Mouse (Mus musculus) forebrain, embryonic 13.5 days (tissue): ENCODE data around the gene Muc4. TPM values are rescaled to one million over a fixed set of nuclear protein-coding genes. Genes with fewer than 3 reads are reported as not detected.

ENCODE experiments used
- ATAC-seq: fragments of 200-750 bp; cut with Nextera tagmentation; 2 replicates; pipeline ENCODE4 v1.8.0; 2017
- H3K27ac ChIP-seq: fragments of 300-500 bp; sonication (generic); 2 replicates; pipeline ENCODE4 v1.5.1; 2015; ENCODE audit warnings: inconsistent platforms, mild to moderate bottlenecking, moderate library complexity
- H3K27me3 ChIP-seq: fragments of 300-500 bp; sonication (generic); 2 replicates; pipeline ENCODE4 v1.6.1; 2015; ENCODE audit warnings: mild to moderate bottlenecking, inconsistent platforms
- H3K36me3 ChIP-seq: fragments of 300-500 bp; sonication (generic); 2 replicates; pipeline ENCODE4 v1.6.1; 2015; ENCODE audit warnings: mild to moderate bottlenecking, inconsistent platforms; ENCODE audit not compliant: poor library complexity, severe bottlenecking
- H3K4me1 ChIP-seq: fragments of 300-500 bp; sonication (generic); 2 replicates; pipeline ENCODE4 v1.6.1; 2015; ENCODE audit warnings: inconsistent platforms
- H3K4me2 ChIP-seq: fragments of 300-500 bp; sonication (generic); 2 replicates; pipeline ENCODE4 v1.6.1; 2015; ENCODE audit warnings: inconsistent platforms, mild to moderate bottlenecking, moderate library complexity
- H3K4me3 ChIP-seq: fragments of 300-500 bp; sonication (generic); 2 replicates; pipeline ENCODE4 v1.5.1; 2015; ENCODE audit warnings: mild to moderate bottlenecking, inconsistent platforms
- H3K9ac ChIP-seq: fragments of 300-500 bp; sonication (generic); 2 replicates; pipeline ENCODE4 v1.6.1; 2015; ENCODE audit warnings: mild to moderate bottlenecking, inconsistent platforms
- H3K9me3 ChIP-seq: fragments of 300-500 bp; sonication (generic); replicated peaks from 2 replicates; pipeline ENCODE4 v1.6.1; 2016; ENCODE audit warnings: inconsistent platforms
- WGBS: fragments of 180-500 bp; shearing (Covaris S2); methylation state at CpG from one replicate; pipeline ENCODE4 v1.1.7; 2015; 5-methylcytosine and 5-hydroxymethylcytosine counted together
- polyA plus RNA-seq: library from polyadenylated mRNA; unstranded; fragments of >200 nt; fragmentation: Nextera tagmentation; extraction: Ambion mirVana; gene quantifications from 2 replicates; pipeline ENCODE4 v1.2.1, GENCODE M21; 2015

Muc4 gene
- polyA plus RNA-seq, 1 experiment from 2014 or later, result 0.04 TPM

DNA sequence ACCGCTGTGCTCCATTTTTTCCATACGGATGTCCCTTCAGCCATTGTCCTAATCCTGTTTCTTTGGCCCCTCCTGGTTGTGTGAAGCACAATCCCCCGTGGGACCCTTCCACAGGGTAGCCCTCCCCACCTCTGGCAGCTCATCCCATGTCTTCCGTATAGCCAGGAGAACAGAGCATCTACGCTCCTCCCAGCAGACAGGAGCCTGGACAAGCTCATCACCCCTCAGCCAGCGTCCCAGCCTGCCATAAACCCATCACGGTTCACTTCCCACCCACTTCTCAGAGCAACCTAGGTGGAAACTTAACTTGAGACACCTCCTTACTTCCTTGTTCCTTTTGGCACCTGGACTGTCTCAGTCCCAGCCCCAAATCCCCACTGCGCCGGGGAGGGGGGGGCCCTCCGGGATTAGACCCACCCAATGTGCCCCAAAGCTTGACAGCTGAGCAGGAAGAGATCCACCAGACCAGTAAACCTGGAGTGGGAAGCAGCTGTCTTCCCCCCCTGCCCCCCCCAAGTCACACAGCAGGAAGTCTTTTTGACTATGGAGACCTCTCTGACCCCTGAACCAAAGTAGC is 27.1 kb upstream of the Muc4 start:
- Histone ChIP-seq H3K9ac (no peak overlapping the region), H3K4me3 (no peak overlapping the region), H3K27ac (no peak overlapping the region), H3K4me1 (no peaks in the 10 kb centered on the region), H3K4me2 (no peak overlapping the region), H3K9me3 (no peaks in the 10 kb centered on the region), H3K27me3 (no peaks in the 10 kb centered on the region), H3K36me3 (no peaks in the 10 kb centered on the region)
- 88% methylated on average over 10 of the region's 10 CpGs for WGBS
- ATAC-seq, result no peak

DNA sequence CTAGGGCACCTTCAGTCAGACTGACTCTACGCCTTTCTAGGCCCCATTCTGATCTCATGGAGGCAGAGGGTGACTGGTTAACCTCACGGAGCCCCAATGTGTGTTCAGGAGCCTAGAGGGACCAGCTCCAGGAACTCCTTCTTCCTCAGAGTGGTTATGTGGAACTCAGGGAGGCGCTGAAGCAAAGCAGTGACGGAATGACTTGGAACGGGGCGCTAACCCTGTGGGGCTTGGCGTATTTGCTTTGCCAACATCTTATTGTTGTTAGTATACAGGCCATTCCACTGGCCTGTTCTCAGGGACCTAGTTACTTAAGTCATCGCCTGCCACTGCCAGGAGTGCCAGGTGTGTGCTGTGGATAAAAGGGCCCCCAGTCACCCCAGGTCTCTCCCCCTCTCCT is 26.6 kb upstream of the Muc4 start:
- no peak overlapping the region for H3K9ac ChIP-seq
- no peak overlapping the region for H3K27ac ChIP-seq
- no peaks in the 10 kb centered on the region for H3K27me3 ChIP-seq
- no peaks in the 10 kb centered on the region for H3K9me3 ChIP-seq
- WGBS, result 86% methylated on average over 8 of the region's 8 CpGs
- H3K4me3 ChIP-seq, result no peak overlapping the region
- no peaks in the 10 kb centered on the region for H3K4me1 ChIP-seq
- H3K4me2 ChIP-seq, result no peak overlapping the region
- no peak for ATAC-seq
- no peaks in the 10 kb centered on the region for H3K36me3 ChIP-seq

DNA sequence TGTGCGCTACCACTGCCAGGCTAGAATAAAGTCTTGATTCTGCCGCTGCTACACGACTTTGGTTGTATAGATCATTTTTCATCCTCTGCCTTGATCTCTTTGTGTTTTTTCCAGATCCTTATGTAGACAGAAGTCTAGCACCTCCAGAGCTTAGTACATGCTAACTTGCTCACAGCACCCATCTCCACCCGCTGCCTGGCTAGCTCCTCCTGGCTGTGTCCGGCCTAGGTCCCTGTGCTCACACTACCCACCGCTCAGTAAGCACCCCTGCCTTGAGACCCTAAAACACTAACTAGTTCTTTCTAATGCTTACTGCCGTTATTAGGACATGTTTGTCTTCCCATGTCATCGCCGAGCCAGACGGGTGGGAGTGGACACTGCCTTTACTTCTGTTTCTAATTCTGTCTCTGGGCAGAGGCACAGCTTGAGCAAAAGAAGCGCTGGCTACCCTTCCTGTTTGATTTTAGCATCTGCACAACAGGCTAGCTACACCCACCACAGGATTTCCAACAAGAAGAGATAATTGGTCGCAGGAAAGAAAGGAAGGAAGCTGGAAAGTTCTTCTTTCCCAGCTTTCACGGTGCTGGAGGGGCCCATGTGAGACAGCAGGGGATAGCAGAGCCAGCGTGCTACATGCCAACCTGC is 25.1 kb upstream of the Muc4 start:
- no peak for ATAC-seq
- no peaks in the 10 kb centered on the region for H3K9me3 ChIP-seq
- no peak overlapping the region for H3K9ac ChIP-seq
- no peak overlapping the region for H3K27ac ChIP-seq
- no peaks in the 10 kb centered on the region for H3K27me3 ChIP-seq
- no peaks in the 10 kb centered on the region for H3K36me3 ChIP-seq
- no peak overlapping the region for H3K4me3 ChIP-seq
- no peak overlapping the region for H3K4me2 ChIP-seq
- H3K4me1 ChIP-seq, result no peaks in the 10 kb centered on the region
- 88% methylated on average over 14 of the region's 14 CpGs for WGBS

DNA sequence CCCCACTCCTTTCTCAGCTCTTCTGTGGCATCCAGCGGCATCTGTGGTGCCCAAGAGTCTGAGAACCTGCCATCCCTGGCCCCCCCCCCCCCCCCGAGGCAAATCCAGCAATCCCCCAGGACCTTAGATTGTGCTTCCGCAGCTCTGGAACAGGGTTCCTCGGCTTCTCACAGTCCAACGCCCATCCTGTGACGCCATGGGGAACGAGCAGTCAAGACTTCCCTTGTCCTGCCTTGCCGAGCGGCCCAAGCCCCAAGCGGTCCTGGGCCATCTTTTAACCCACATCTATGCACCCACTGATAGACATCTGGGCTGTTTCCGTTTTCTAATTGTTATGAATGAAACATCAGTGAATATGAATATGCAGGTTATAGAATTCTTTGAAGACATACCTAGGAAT is 23.5 kb upstream of the Muc4 start:
- H3K27me3 ChIP-seq, result no peaks in the 10 kb centered on the region
- H3K9me3 ChIP-seq, result no peaks in the 10 kb centered on the region
- no peak overlapping the region for H3K4me2 ChIP-seq
- no peak overlapping the region for H3K4me3 ChIP-seq
- no peaks in the 10 kb centered on the region for H3K4me1 ChIP-seq
- no peak overlapping the region for H3K27ac ChIP-seq
- no peaks in the 10 kb centered on the region for H3K36me3 ChIP-seq
- WGBS, result 86% methylated on average over 11 of the region's 11 CpGs
- no peak for ATAC-seq
- no peak overlapping the region for H3K9ac ChIP-seq

DNA sequence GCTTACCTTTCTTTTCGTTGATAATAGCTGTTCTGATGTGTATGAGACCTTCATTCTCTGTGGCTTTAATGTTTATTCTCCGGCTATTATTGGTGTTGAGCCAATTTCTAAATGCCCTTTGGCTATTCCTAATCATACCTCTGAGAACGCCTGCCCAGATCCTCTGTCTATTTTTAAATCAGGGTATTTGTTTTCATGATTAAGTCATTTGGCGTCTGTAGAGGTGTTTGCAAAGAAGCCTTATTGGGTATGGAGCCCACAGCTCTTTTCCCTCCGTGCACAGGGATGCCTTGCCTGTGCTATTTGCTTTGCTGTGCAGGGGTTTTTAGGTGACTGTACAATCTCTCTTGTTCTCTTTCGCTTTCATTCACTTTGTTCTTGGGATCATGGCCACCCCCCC is 22.1 kb upstream of the Muc4 start:
- Histone ChIP-seq H3K9ac (no peak overlapping the region), H3K9me3 (no peaks in the 10 kb centered on the region), H3K27me3 (no peaks in the 10 kb centered on the region), H3K4me3 (no peak overlapping the region), H3K4me2 (no peak overlapping the region), H3K36me3 (no peaks in the 10 kb centered on the region), H3K4me1 (no peaks in the 10 kb centered on the region), H3K27ac (no peak overlapping the region)
- ATAC-seq, result no peak
- 69% methylated on average over 6 of the region's 6 CpGs for WGBS

DNA sequence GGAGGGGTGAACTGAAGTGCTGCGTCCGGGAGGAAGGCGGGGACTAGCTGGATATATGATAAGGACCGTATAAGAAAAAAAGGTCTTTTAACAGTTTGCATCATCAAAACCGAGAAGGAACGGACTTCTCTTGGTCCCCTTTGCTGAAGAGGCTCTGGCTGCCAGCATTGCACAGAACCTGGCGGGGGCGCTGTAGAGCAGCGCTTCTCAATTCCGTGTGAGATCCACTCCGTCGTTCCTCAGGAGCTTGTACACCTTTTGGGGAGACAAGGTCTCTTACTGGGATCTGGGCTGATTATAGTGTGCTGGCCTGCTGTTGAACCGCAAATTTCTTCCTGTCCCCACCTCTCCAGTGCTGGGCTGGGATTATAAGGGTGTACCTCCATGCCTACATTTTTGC is 20.3 kb upstream of the Muc4 start:
- 21% methylated on average over 13 of the region's 13 CpGs for WGBS
- no peaks in the 10 kb centered on the region for H3K9me3 ChIP-seq
- no peak overlapping the region for H3K27ac ChIP-seq
- H3K27me3 ChIP-seq, result no peaks in the 10 kb centered on the region
- ATAC-seq, result no peak
- H3K4me1 ChIP-seq, result no peaks in the 10 kb centered on the region
- H3K9ac ChIP-seq, result no peak overlapping the region
- H3K4me3 ChIP-seq, result no peak overlapping the region
- no peaks in the 10 kb centered on the region for H3K36me3 ChIP-seq
- H3K4me2 ChIP-seq, result no peak overlapping the region

GRCm38 (mm10) chr16:32723163-32723562 is 12.5 kb upstream of the Muc4 start:
- Histone ChIP-seq H3K4me2 (no peak overlapping the region), H3K4me1 (no peaks in the 10 kb centered on the region), H3K36me3 (no peaks in the 10 kb centered on the region), H3K9me3 (no peaks in the 10 kb centered on the region), H3K9ac (no peak overlapping the region), H3K27me3 (no peaks in the 10 kb centered on the region), H3K27ac (no peak overlapping the region), H3K4me3 (no peak overlapping the region)
- no peak for ATAC-seq
- 85% methylated on average over 7 of the region's 7 CpGs for WGBS

- H3K4me2 ChIP-seq, result no peak overlapping the region
- WGBS, result 80% methylated on average over 4 of the region's 4 CpGs
- no peaks in the 10 kb centered on the region for H3K4me1 ChIP-seq
- ATAC-seq, result no peak
- H3K36me3 ChIP-seq, result no peaks in the 10 kb centered on the region
- no peak overlapping the region for H3K9ac ChIP-seq
- no peaks in the 10 kb centered on the region for H3K9me3 ChIP-seq
- no peak overlapping the region for H3K4me3 ChIP-seq
- no peak overlapping the region for H3K27ac ChIP-seq
- H3K27me3 ChIP-seq, result no peaks in the 10 kb centered on the region
Measured at GRCm38 (mm10) chr16:32723767-32724166, 11.9 kb upstream of the Muc4 start.

- 87% methylated on average over 2 of the region's 2 CpGs for WGBS
- Histone ChIP-seq H3K36me3 (no peaks in the 10 kb centered on the region), H3K27ac (no peak overlapping the region), H3K9me3 (no peaks in the 10 kb centered on the region), H3K4me3 (no peak overlapping the region), H3K4me1 (no peaks in the 10 kb centered on the region), H3K27me3 (no peaks in the 10 kb centered on the region), H3K9ac (no peak overlapping the region), H3K4me2 (no peak overlapping the region)
- no peak for ATAC-seq
Measured at GRCm38 (mm10) chr16:32724259-32724658, 11.4 kb upstream of the Muc4 start.

GRCm38 (mm10) chr16:32726501-32726900 is 9.2 kb upstream of the Muc4 start:
- Histone ChIP-seq H3K36me3 (no peaks in the 10 kb centered on the region), H3K27ac (no peak overlapping the region), H3K4me2 (no peak overlapping the region), H3K4me3 (no peak overlapping the region), H3K9me3 (no peaks in the 10 kb centered on the region), H3K4me1 (no peaks in the 10 kb centered on the region), H3K9ac (no peak overlapping the region), H3K27me3 (no peaks in the 10 kb centered on the region)
- no peak for ATAC-seq

GRCm38 (mm10) chr16:32728240-32728639 is 7.4 kb upstream of the Muc4 start:
- ATAC-seq, result no peak
- Histone ChIP-seq H3K9ac (no peak overlapping the region), H3K4me2 (no peak overlapping the region)

GRCm38 (mm10) chr16:32728730-32729129 is 7.0 kb upstream of the Muc4 start:
- H3K4me2 ChIP-seq, result no peak overlapping the region
- H3K36me3 ChIP-seq, result no peaks in the 10 kb centered on the region
- H3K27me3 ChIP-seq, result no peaks in the 10 kb centered on the region
- H3K27ac ChIP-seq, result no peak overlapping the region
- 0 out of 2 replicates have a peak, but pooled peaks cover 5% of the 10 kb centered on the region for H3K9me3 ChIP-seq
- H3K9ac ChIP-seq, result no peak overlapping the region
- ATAC-seq, result no peak
- 93% methylated on average over 1 of the region's 1 CpGs for WGBS
- H3K4me3 ChIP-seq, result no peak overlapping the region
- no peaks in the 10 kb centered on the region for H3K4me1 ChIP-seq

More at GRCm38 (mm10) chr16:32728240-32728639, 7.4 kb upstream of the Muc4 start:
- Histone ChIP-seq H3K27ac (no peak overlapping the region), H3K4me1 (no peaks in the 10 kb centered on the region), H3K9me3 (0 out of 2 replicates have a peak, but pooled peaks cover under 1% of the 10 kb centered on the region), H3K4me3 (no peak overlapping the region), H3K27me3 (no peaks in the 10 kb centered on the region), H3K36me3 (no peaks in the 10 kb centered on the region)

DNA sequence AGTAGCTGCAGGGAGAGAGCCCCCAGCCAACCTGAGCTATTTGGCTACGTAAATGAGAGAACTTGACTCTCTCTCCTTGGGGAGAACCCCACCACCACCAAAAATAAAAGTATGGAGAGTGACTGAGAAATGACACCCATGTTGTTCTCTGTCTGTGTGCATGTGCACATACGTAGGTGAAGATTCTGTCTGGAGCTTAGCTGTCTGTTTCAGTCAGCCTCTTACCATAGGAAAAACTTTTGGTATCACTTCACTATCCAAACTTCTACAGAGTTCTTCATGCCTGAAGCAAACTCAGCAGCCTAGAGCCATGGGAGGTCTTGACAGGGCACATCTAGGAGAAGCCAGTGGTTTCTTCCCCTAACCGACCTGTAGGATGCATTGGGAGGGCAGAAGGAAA is 2.5 kb upstream of the Muc4 start:
- ATAC-seq, result no peak
- H3K4me2 ChIP-seq, result no peak overlapping the region
- 87% methylated on average over 3 of the region's 3 CpGs for WGBS
- no peak overlapping the region for H3K4me3 ChIP-seq
- 0 out of 2 replicates have a peak, but pooled peaks cover 7% of the 10 kb centered on the region for H3K9me3 ChIP-seq
- no peaks in the 10 kb centered on the region for H3K27me3 ChIP-seq
- H3K27ac ChIP-seq, result no peak overlapping the region
- no peaks in the 10 kb centered on the region for H3K4me1 ChIP-seq
- H3K9ac ChIP-seq, result no peak overlapping the region
- no peaks in the 10 kb centered on the region for H3K36me3 ChIP-seq
